Mouse (Mus musculus) left cerebral cortex, adult 9 months (tissue): Measurements from ENCODE around the gene Tmem248.

Experiments used
- DNase-seq, 2 experiments: peaks; one replicate each; pipeline ENCODE4 v3.0.0; 2022; ENCODE audit warnings: low spot score in 2 of 2

Gene Tmem248

DNA sequence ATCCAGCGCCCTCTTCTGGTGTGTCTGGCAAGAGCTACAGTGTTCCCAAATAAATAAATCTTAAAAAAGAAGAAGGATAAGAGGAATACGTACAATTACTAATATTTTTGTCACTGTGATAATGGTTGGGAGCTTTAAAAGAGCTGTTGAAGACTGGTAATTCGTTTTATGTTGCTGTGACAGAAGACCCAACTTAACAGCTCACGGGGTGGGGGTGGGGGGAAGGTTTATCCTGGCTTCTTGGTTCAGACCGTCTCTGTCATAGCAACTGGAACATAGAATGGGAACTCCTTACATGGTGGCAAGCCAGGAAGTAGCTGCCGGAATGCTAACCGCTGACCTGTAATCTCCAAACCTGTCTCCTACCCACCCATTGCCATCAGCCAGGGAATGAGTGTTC lies at the start of gene Tmem248:
Tmem248 (plus strand) TSS at position 301 of the 400 bp plus-strand sequence.
- DNase-seq = no peak

DNA sequence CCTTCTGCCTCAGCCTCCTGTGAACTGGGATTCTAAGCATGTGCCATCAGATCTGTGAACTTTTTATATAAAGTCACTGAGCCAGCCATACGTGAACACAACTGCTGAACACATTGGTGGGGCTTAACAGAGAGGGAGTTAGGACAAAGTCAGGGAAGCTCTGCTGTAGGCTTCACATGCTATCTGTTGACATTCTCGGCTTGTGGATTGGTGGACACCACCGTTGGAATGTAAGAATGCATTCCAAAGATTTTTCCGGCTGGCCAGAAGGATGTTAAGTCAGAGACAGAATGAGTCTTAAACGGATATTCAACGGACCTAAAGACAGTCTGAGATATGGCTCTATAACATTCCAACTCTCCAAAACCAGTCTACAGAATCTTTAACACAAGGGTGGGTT lies 47.8 kb upstream of the Tmem248 start:
- DNase-seq = no peak

DNA sequence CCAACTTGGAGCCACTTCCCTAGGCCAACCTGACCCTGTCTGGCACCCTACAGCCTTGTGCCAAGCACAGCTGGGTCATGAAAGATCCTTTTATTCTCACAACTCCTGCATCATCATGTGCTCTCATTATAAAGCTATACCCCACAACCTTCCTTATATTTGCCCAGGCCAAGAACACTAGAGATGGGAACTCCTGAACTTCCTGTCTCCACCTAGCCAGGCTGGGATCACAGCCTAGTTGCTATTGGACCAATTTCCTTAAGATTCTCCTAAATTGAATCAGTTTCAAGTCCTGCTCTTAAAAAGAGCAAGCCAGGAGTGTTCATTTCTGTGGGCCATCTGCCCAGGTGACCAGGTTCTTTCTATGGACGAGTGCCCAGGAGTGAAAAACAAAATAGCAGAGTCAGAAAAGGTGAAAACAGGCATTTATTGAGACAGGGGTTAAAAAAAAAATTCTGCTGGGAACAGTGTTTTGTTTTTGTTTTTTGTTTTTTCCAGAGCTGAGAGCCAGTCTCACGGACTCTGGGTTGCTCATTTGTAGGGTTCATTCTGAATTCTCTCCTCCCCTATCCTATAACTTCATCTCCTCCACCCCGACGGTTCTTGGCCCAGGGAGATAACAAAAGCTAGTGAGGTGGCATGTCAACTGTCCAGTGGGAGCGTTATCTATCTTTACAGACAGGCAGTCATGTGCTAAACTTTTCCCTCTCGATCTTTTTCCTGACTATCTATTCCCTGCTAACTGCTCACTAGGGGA lies 46.0 kb upstream of the Tmem248 start:
- no peak for DNase-seq

DNA sequence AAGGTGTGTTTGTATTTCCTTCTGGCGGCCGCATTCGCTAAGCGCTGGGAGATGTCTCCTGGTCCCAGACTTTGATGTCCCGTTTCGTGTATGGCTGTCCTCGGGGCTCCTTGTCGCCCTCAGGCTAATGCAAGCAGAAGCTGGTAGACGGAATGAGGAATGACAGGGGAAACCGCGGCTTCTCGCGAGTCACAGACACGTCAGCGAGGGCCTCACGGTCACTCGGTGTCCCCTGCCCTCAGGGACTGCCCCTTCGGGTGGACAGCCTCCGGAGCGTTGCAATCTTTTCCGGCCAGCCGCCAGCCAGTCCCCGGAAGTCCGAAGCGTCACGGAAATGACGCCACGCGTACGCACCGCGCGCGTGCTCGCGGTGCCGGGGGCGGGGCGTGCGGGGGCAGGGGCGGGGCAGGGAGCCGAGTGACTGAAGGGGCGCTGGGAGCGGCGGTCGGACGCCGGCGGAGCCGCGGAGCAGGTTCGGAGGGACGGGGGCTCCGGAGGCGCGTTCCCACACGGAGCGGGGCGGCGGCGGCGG lies 45.4 kb upstream of the Tmem248 start, which contains the start of gene Rabgef1:
Rabgef1 (plus strand) TSS at position 376 of the 532 bp plus-strand sequence.
- DNase-seq = peak; percentile 82 to 93

DNA sequence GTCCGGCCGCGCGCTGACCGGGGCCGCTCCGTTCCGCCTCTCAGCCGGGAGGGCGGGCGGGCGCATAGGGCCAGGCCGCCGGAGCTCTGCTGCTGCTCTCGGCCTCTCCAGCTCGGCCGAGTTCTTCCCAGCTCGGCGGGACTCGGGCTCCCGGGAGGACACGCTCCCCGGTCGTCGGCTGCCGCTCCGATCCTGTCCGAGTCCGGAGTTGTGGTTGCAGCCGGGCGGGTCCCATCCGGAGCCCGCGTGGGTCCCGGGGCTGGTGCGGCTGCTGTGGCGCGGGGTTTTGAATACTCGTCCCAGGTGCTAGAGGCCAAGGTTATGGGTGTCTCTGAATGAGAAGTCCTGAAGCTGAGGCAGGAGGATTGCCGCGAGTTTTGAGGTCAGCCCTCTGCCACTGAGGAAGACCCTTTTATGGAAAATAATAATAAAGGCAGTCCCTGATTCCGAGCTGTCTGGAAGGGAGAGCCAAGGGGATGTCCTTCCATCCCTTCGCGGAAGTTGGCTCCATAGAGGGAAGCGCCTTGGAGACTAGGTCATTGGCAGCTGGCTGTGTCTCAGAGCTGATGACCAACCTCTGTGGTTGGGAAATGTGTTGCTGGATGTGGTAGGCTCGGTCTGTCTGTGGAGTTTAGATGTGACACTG lies 44.8 kb upstream of the Tmem248 start:
- peak in 1 of 2 experiments; percentile 34 for DNase-seq

DNA sequence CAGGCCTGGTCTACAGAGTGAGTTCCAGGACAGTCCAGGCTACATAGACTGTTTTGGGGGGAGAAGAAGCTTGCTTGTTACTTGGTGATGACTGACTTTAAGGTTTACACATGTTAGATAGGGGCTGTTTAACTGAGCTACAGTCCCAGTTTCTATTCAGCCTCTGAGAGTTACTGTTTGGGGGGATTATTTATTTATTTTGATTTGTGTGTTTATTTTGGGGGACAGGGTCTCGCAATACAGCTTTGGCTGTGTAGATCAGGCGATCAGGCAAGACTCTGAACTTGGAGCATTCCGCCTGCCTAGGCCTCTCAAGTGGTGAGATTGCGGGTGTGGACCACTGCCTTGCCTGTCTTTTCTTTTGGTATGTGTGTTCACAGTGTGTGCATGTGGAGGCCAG lies 43.9 kb upstream of the Tmem248 start:
- DNase-seq = no peak

DNA sequence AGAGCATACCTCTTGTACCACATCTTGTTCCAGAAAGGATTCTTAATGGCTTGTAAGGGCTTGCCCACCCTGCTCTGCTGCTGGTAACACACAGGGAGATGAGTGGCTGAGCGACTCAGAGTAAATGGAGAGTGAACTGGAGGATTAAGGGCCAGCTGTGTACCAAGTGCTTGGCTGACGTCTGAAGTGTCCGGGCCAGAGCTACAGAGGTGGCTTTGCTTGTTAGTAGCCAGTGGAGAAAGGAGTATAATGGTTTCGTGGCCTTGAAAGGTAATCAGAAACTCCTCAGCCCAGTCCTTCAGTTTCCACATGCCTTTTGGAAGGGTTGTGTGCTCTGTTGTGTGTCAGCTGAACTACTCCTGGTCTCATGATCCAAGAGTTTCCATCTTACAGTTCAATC lies 39.0 kb upstream of the Tmem248 start:
- DNase-seq = no peak

DNA sequence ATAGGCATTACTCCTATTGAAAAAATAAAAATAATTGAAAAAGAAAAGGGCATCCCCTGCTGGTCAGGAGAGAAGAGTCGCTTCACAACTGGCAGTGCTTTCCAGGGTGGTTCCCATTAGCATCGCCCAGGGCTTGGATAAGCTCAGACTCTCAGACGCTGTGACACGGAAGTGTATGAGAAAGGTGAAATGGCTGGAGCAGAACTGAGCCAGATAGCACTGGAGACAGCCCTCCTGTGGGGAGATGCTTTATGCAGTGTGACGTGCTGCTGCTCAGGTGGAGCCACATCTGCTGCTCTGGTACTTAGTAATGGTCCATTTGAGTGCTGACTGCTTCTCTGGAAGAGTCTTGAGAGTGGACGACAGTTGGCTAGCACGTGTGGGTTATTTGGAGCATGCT lies 36.5 kb upstream of the Tmem248 start:
- DNase-seq = no peak

DNA sequence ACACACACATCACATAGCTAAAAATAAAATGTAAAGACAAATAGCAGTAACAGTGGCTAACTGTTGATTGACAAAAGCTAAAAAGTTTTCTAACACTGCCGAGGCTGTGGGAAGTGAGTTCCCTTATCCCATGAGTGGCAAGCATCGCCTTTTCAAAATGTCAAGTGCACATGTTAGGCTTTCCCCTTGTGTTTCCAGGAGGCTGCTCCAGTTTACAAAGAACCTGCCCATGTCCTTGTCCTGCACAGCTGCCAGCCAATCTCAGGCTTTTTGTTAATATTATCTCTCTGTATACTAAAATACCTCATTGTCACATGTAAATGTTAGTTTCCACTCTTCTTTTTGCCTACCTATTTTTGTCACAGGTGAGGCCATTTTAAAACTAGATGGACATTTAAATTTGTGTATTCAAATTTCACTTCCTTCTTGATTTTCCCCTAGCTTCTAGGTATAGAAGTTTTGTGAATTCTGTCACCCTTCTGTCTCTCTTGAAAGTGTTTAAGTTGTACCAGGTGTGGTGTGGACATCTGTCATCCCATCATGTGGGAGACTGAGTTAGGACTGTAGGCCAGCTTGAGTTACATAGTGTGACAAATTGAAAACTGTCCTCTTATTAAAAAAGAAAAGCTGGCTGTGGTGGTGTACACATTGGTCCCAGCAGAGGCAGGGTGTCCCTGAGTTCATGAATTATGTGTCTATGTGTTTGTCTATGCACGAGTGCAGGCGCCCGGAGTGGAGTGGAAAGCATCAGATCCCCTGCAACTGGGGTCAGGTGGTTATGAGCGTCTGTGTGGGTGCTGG lies 34.9 kb upstream of the Tmem248 start:
- no peak for DNase-seq

DNA sequence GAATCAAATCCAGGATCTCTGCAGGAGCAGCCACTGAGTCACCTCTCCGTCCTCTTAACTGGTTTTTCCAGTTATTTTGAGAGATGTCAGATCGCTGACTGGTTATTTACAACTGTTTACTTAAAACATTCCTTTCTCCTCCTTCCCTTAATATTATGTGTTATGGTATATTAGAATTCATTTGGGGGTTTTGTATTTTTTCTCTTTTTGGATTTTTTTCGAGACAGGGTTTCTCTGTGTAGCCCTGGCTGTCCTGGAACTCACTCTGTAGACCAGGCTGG lies 34.4 kb upstream of the Tmem248 start:
- no peak for DNase-seq

DNA sequence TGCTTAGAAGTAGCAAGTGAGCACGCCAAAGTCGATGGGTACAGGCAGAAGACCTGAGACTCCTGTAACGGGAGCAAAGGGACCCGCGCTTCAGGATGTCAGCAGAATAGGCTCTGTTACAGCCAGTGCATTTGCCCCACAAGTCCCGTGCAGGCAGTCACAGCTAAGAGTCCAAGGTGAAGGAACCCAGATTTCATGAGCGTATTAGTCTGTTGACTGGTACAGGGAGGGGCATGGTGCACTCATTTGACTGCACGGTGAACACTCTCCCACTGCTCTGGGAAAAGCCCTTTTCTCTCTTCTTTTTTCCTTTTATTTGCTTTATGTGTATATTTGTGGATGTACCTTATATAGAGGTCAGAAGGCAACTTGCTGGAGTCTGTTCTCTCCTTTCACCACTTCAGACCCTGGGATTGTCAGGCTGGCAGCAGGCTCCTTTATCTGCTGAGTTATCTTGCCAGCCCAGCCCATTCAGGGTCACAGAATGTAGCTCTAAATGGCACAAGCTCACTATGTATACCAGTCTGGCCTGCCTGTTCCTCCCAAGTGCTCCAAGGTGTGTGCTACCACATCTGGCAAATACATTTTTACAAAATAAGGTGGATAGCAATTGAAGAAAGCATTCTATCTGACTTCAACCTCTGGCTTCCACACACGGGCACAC lies 32.6 kb upstream of the Tmem248 start:
- DNase-seq = no peak

DNA sequence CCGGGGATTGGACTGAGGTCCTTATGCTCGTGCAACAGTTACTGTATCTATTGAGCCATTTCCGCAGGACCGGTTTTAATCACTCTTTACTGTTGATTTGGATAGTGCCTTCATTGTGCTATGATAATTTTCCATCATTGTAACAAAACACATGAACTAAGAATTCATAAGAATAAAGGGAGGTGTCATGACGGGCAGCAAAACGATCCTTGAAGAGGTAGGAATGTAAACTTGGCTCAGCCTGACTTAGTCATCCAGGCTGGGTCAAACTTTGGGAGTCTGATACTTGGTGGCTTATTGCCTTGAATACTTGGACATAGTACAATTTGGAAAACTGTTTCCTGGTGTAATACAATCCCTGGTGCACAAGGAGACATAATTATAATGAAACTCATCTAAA lies 31.6 kb upstream of the Tmem248 start:
- DNase-seq = no peak

DNA sequence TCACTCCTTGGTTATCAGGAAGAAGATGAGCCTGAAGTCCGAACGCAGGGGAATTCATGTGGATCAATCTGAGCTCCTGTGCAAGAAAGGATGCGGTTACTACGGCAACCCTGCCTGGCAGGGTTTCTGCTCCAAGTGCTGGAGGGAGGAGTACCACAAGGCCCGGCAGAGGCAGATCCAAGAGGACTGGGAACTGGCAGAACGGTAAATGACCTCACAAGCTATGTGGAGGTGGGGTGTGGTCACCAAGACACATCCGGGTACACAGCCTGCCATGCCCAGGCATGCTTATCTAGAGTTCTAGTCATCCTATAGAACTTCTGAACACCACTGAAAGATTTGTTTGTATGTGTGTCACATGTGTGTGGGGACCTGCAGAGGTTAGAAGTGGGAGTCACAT lies 29.5 kb upstream of the Tmem248 start:
- peak in 1 of 2 experiments; percentile 43 for DNase-seq

DNA sequence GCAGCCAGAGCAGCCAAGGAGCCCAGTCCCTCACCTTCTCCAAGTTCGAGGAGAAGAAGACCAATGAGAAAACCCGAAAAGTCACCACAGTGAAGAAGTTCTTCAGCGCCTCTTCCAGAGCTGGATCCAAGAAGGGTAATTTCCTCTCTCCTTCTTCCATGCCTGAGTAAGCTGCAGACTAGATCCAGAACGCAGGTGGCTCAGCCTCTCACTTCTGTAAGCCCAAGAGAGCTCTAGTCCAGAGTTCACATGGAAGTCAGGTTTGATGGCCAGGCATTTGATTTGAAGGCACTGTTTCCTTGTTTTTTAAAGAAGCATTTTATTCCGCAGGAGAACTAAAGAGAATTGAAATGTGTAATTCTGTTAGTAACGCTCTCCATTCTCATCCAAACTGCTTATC lies 26.0 kb upstream of the Tmem248 start:
- DNase-seq = no peak

DNA sequence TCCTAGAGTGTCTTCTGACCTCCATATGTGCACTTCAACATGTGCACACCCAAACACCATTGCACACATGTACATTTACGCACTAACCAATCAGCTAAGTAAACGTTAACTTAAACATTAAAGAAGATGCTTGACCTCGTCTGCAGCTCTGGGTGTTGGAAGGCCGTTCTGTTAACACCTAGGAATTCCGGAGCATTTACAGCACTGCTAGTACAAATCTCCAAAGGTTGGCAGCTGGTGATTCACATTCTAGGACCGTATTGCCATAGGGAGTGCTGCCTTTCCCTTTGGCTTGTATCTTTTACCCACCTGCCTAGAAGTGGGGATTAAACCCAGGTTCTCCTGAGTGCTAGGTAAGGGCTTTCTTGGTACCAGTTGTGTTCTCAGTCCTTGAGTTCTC lies 25.0 kb upstream of the Tmem248 start:
- DNase-seq = no peak

DNA sequence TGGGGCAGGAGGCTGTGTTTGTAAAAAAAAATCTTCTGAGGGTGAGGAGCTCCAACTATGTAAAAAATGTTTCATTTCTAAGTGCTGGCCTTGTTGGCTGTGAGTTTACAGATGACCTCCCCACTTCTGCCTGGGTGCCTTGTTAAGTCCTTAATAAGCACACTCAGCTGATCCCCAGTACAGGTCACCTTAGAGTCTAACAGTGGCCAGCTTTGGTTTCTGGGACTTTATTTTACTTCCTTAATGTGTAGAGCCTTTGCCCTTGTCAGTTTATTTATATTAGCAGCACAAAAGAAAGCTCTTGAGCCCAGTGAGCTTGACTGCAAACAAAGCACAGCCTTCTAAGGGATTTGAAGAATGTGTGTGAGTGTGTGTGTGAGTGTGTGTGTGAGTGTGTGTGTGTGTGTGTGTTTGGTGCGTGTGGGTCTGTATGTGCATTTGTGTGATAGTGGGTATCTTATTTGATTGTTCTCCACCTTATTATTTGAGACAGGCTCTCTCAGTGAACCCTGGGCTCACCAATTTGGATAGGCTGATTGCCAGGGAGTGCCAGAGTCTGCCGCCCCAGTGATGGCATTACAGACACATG lies 24.4 kb upstream of the Tmem248 start:
- no peak for DNase-seq

DNA sequence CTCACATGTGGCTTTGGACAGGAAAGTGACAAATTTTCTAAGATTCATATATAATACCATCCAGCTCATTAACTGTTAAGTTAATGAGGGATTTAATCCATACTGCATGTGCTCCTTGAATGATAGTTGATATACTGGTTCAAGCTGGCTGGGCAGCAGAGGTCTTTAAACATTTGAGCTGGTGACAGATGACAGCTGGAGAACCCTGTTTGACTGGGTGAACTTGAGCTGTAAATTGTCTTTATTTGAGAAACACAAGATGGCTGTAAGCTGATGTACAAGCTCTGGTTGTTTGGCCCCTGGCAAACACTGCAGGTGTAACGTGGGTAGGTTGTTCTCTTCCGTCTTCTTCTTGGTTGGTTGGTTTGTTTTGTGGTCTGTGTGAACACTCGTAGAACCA lies 23.1 kb upstream of the Tmem248 start:
- no peak for DNase-seq

DNA sequence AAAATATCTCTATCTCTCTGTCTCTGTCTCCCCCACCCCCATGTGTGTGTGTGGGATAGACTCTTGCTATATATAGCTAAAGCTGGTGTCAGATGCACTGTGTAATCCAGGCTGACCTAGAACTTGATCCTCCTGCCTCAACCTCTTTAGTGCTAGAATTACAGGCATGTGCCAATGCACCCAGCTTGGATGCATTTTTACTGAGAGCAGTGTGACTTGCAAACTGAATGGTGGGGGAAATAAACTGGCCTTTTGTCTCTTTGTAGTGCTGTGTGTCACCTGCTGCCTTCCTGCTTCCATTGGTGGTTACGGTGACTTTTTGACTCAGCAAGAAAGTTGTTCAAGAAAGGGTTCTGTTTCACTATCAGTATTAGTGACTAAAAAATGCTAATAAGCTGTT lies 20.6 kb upstream of the Tmem248 start:
- DNase-seq = no peak

DNA sequence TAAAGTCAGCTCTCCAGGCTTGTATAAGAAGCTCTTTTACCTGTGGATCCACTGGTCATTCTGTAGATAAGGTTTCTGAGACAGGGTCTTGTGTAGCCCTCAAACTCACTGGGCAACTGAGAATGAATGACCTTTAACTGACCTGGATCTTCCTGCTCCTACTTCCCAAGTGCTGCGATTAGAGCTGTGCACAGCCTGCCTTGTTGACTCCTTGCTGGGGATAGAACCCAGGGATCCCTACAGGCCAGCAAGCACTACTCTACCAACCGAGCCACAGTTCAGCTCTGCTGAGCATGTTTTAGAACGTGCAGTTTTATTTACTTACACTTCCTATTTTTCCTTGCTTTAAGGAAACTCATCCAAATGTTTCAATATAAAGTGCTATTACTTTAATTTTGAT lies 19.4 kb upstream of the Tmem248 start:
- DNase-seq = no peak

DNA sequence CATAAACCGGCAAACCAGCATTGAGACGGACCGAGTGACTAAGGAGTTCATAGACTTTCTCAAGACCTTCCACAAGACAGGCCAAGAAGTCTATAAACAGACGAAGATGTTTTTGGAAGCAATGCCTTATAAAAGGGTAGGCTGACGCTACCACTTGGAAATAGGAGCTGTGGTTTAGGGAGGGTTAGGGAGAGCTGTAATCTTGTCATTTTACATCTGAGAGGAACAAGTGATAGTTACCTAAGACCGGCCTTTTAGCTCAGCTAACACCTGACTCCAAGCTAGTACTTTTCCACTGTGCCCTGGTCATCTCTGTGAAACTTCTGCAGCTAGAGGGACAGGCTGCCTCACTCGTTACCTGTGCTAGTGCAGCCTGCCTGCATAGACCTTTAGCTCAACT lies 18.9 kb upstream of the Tmem248 start:
- no peak for DNase-seq

DNA sequence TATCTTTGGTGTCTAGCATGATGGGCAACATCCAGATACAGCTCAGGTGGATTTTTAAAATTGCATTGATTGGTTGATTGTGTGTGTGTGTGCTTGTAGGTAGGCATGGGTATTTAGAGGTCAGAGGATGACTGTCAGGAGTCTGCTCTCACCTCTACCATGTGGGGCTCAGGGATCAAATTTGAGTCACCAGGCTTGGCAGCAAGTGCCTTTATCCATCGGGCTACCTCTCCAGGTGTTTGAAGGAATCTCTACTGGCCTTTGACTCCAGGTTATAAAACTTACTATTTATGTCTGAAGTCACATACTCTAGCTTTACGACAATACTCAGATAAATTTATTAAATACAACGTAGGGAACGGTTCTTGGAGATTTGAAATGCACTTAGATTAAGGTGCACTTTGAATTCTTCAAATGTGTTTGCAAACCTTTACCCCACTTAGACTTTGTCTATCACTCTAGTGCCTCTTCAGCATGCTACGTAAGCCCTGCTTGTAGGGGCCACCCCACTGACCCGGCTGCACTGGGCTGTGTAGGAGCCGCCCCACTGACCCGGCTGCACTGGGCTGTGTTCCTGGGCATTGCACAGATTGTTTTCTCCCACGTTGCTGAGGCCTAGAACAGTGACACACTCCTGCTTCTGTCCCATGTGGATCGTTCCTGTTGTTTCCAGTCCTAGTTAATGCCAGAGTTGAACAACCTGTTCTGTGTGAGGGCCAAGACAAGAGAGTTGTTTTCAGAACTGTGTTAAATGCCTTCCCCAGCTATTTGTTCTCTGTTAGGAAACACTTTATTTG lies 16.4 kb upstream of the Tmem248 start:
- no peak for DNase-seq
